Mouse (Mus musculus): ENCODE measurements around the gene Hrh1. TPM values are rescaled to one million over a fixed set of nuclear protein-coding genes. Genes with fewer than 3 reads are reported as not detected.

The Hrh1 gene
- polyA plus RNA-seq, 1 experiment from 2014 or later, result 0.07 TPM

DNA sequence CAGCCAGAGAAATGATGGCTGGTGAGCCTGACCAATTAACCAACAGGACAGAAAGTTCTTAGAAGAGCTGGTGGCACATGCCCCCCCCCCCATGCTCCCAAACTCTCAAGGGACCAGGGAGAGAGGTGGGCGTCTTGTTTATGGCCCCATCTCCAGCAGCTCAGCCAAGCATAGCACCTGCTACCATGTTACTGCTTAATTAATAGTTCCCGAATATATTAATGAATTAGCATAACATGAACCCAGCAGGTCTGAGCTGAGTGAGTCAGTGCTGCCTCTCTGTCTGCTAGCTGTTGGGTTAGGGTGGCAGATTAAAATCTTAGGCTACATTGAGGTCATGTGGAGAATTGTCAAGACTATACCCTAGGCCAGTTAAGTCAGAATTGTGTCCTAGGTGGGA lies 62.2 kb downstream of the Hrh1 start:
- no peak overlapping the region for H3K9ac ChIP-seq (ENCODE audit: low read length)
- 0 out of 2 replicates have a peak, but pooled peaks cover 3% of the 10 kb centered on the region for H3K9me3 ChIP-seq (ENCODE audit: control insufficient read depth, low read length)
- DNase-seq (ENCODE audit: low spot score, missing footprints), result no peak
- no peak overlapping the region for H3K4me3 ChIP-seq (ENCODE audit: low read depth, low read length)
- H3K27ac ChIP-seq (ENCODE audit: low read depth, low read length), result no peak overlapping the region
- no peaks in the 10 kb centered on the region for H3K4me1 ChIP-seq (ENCODE audit: control insufficient read depth, insufficient read depth, low read length)
- peak; percentile 33; the same call in 1 of the 2 replicates for ATAC-seq (ENCODE audit: low FRiP score)
- 78% methylated on average over 2 of the region's 2 CpGs for WGBS
- H3K4me2 ChIP-seq, result no peak overlapping the region
- no peaks in the 10 kb centered on the region for H3K27me3 ChIP-seq (ENCODE audit: control insufficient read depth, insufficient read depth, low read length)
- no peaks in the 10 kb centered on the region for H3K36me3 ChIP-seq (ENCODE audit: control insufficient read depth, insufficient read depth, low read length)

DNA sequence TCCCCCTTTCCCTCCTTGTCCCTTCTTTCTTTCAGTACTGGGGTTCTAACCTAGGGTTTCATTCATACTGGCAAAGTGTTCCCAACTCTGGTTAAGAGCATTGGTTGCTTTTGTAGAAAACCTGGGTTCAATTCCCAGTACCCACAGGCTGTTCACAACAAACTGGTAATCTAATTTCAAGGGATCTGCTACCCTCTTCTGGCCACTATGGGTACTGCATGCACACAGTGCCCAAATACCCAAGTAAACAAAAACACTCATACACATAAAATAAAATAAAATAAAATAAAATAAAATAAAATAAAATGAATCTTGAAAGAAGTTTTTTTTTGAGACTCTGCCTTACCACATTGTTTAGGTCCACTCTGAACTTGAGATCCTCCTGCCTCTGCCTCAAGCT lies 63.8 kb downstream of the Hrh1 start:
- no peaks in the 10 kb centered on the region for H3K27me3 ChIP-seq (ENCODE audit: control insufficient read depth, insufficient read depth, low read length)
- no peaks in the 10 kb centered on the region for H3K4me1 ChIP-seq (ENCODE audit: control insufficient read depth, insufficient read depth, low read length)
- no peaks in the 10 kb centered on the region for H3K36me3 ChIP-seq (ENCODE audit: control insufficient read depth, insufficient read depth, low read length)
- 0 out of 2 replicates have a peak, but pooled peaks cover 3% of the 10 kb centered on the region for H3K9me3 ChIP-seq (ENCODE audit: control insufficient read depth, low read length)
- H3K27ac ChIP-seq (ENCODE audit: low read depth, low read length), result no peak overlapping the region
- no peak overlapping the region for H3K4me2 ChIP-seq
- DNase-seq (ENCODE audit: low spot score, missing footprints) (no peak), ATAC-seq (ENCODE audit: low FRiP score) (no peak)
- H3K9ac ChIP-seq (ENCODE audit: low read length), result no peak overlapping the region
- H3K4me3 ChIP-seq (ENCODE audit: low read depth, low read length), result no peak overlapping the region

DNA sequence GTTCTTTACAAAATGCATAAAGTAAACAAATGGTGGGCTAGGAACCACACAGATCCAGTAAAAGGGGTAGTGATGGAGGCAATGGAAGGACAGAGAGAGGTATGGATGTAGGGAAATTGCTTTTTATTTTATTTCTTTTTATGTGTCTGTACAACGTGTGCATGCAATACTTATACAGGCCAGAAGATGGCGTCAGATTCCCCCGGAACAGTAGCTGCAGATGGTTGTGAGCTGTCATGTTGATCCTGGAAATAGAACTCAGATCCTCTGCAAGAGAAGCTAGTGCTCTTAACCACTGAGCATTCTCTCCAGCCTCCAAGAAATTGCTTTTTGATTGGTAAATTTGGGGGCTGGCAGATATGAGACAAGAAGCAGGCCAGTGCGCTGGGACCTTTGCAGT lies 65.0 kb downstream of the Hrh1 start:
- no peaks in the 10 kb centered on the region for H3K27me3 ChIP-seq (ENCODE audit: control insufficient read depth, insufficient read depth, low read length)
- WGBS, result 25% methylated on average over 4 of the region's 4 CpGs
- H3K9me3 ChIP-seq (ENCODE audit: control insufficient read depth, low read length), result 0 out of 2 replicates have a peak, but pooled peaks cover 3% of the 10 kb centered on the region
- no peaks in the 10 kb centered on the region for H3K4me1 ChIP-seq (ENCODE audit: control insufficient read depth, insufficient read depth, low read length)
- no peak overlapping the region for H3K27ac ChIP-seq (ENCODE audit: low read depth, low read length)
- H3K4me2 ChIP-seq, result no peak overlapping the region
- no peak overlapping the region for H3K9ac ChIP-seq (ENCODE audit: low read length)
- no peak overlapping the region for H3K4me3 ChIP-seq (ENCODE audit: low read depth, low read length)
- no peaks in the 10 kb centered on the region for H3K36me3 ChIP-seq (ENCODE audit: control insufficient read depth, insufficient read depth, low read length)
- DNase-seq (ENCODE audit: low spot score, missing footprints) (no peak), ATAC-seq (ENCODE audit: low FRiP score) (no peak)

DNA sequence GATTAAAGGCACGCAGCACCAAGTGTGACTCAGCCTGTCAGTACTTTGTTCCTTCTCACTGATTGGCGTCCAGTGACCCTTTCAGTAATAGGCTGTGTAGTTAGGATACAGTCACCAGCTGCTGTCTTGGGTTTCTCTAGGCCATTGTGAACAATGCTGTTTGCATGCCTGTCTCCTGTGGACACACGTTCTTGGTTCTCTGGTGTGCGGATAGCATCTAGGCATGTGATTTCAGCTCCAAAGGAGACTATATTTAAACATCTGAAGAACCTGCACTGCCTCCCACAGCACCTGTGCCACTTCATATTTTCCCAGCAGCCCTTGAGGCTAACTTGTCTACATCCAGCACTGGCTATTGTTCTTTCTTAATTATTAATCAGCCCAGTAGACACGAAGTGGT lies 75.8 kb downstream of the Hrh1 start:
- Histone ChIP-seq H3K36me3 (ENCODE audit: control insufficient read depth, insufficient read depth, low read length) (no peaks in the 10 kb centered on the region), H3K4me1 (ENCODE audit: control insufficient read depth, insufficient read depth, low read length) (no peaks in the 10 kb centered on the region), H3K27ac (ENCODE audit: low read depth, low read length) (no peak overlapping the region), H3K4me2 (no peak overlapping the region), H3K27me3 (ENCODE audit: control insufficient read depth, insufficient read depth, low read length) (no peaks in the 10 kb centered on the region), H3K4me3 (ENCODE audit: low read depth, low read length) (no peak overlapping the region), H3K9me3 (ENCODE audit: control insufficient read depth, low read length) (no peaks in the 10 kb centered on the region), H3K9ac (ENCODE audit: low read length) (no peak overlapping the region)
- ATAC-seq (ENCODE audit: low FRiP score), result no peak
- DNase-seq (ENCODE audit: low spot score, missing footprints), result no peak
- WGBS, result 66% methylated on average over 5 of the region's 5 CpGs

DNA sequence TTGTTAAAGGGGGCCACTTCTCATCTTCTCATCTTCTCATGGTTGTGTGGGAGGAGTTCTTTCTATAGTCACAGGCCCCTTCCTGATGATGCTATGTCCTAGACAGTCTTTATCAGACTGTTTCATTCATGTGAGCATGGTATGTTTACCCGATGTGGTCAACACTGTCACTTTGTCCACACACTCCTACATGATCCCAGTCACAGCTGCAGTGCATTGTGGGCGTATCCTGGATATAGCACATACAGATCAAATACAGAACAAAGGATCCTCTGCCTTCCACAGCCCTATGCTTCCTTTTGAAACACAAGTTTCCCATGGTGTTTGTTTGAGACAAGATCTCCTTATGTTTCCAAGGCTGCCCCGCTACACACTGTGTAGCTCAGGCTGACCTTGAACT lies 76.3 kb downstream of the Hrh1 start:
- ATAC-seq (ENCODE audit: low FRiP score) (no peak), DNase-seq (ENCODE audit: low spot score, missing footprints) (no peak)
- Histone ChIP-seq H3K4me1 (ENCODE audit: control insufficient read depth, insufficient read depth, low read length) (no peaks in the 10 kb centered on the region), H3K9ac (ENCODE audit: low read length) (no peak overlapping the region), H3K36me3 (ENCODE audit: control insufficient read depth, insufficient read depth, low read length) (no peaks in the 10 kb centered on the region), H3K27me3 (ENCODE audit: control insufficient read depth, insufficient read depth, low read length) (no peaks in the 10 kb centered on the region), H3K4me3 (ENCODE audit: low read depth, low read length) (no peak overlapping the region), H3K9me3 (ENCODE audit: control insufficient read depth, low read length) (no peaks in the 10 kb centered on the region), H3K27ac (ENCODE audit: low read depth, low read length) (no peak overlapping the region), H3K4me2 (no peak overlapping the region)
- 92% methylated on average over 3 of the region's 3 CpGs for WGBS

DNA sequence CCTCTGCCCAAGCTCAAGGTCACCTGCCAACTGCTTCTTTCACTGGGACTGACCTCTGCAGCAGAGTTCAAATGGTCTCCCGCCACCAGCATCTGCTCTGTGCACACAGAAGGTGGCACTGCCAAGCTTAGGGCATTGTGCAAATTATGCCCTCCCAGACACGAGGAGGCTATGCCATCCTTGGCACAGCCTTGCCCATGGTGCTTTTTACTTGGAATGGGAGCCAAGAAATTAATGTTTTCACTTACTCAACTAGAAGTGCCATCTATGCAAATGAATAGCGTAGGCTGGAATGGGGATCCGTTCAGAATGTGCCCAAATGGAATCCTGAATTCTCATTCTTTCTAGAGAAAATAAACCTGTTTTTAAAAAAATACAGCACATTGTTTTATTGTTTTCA lies 77.2 kb downstream of the Hrh1 start:
- H3K27me3 ChIP-seq (ENCODE audit: control insufficient read depth, insufficient read depth, low read length), result no peaks in the 10 kb centered on the region
- DNase-seq (ENCODE audit: low spot score, missing footprints) (no peak), ATAC-seq (ENCODE audit: low FRiP score) (no peak)
- WGBS, result 87% methylated on average over 4 of the region's 4 CpGs
- H3K27ac ChIP-seq (ENCODE audit: low read depth, low read length), result no peak overlapping the region
- no peaks in the 10 kb centered on the region for H3K36me3 ChIP-seq (ENCODE audit: control insufficient read depth, insufficient read depth, low read length)
- no peaks in the 10 kb centered on the region for H3K9me3 ChIP-seq (ENCODE audit: control insufficient read depth, low read length)
- H3K4me3 ChIP-seq (ENCODE audit: low read depth, low read length), result no peak overlapping the region
- H3K4me2 ChIP-seq, result no peak overlapping the region
- H3K9ac ChIP-seq (ENCODE audit: low read length), result no peak overlapping the region
- no peaks in the 10 kb centered on the region for H3K4me1 ChIP-seq (ENCODE audit: control insufficient read depth, insufficient read depth, low read length)

DNA sequence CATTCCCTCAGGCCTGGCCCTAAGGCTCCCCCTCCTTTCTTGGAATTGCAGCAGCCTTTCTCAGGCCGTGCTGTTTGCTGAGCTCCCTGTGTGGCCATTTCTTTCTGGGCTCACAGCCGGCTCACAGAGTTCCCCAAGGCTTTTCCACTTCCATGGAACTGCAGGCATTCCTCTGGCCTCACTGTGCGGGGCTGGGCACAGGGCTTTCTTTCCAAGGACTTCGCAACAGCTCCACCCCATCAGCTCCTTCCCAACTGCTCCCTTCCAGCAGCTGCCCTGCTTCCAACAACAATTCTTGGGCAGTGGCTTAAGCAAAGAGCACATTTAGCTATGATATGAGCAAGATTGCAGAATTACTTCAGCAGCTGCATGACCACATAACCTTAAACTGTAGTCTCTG lies 81.0 kb downstream of the Hrh1 start:
- Histone ChIP-seq H3K27ac (ENCODE audit: low read depth, low read length) (no peak overlapping the region), H3K27me3 (ENCODE audit: control insufficient read depth, insufficient read depth, low read length) (no peaks in the 10 kb centered on the region), H3K4me3 (ENCODE audit: low read depth, low read length) (no peak overlapping the region), H3K9me3 (ENCODE audit: control insufficient read depth, low read length) (no peaks in the 10 kb centered on the region), H3K36me3 (ENCODE audit: control insufficient read depth, insufficient read depth, low read length) (no peaks in the 10 kb centered on the region), H3K4me1 (ENCODE audit: control insufficient read depth, insufficient read depth, low read length) (no peaks in the 10 kb centered on the region), H3K4me2 (no peak overlapping the region), H3K9ac (ENCODE audit: low read length) (no peak overlapping the region)
- ATAC-seq (ENCODE audit: low FRiP score) (no peak), DNase-seq (ENCODE audit: low spot score, missing footprints) (no peak)
- 19% methylated on average over 4 of the region's 4 CpGs for WGBS

DNA sequence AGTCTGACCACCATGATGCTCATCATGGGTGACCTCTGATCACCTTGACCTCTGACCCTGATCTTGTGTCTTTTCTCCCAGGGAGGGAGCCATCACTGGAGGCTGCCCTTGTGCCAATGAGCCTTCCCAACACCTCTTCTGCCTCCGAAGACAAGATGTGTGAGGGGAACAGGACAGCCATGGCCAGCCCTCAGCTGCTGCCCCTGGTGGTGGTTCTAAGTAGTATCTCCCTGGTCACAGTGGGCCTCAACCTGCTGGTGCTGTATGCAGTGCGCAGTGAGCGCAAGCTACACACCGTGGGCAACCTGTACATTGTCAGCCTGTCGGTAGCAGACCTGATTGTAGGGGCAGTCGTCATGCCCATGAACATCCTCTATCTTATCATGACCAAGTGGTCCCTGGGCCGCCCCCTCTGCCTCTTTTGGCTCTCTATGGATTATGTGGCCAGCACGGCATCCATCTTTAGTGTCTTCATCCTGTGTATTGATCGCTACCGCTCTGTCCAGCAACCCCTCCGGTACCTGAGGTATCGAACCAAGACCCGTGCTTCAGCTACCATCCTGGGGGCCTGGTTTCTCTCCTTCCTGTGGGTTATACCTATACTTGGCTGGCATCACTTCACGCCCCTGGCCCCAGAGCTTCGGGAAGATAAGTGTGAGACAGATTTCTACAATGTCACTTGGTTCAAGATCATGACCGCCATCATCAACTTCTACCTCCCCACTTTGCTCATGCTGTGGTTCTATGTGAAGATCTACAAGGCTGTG lies 82.1 kb downstream of the Hrh1 start:
- H3K27ac ChIP-seq (ENCODE audit: low read depth, low read length), result no peak overlapping the region
- H3K36me3 ChIP-seq (ENCODE audit: control insufficient read depth, insufficient read depth, low read length), result no peaks in the 10 kb centered on the region
- ATAC-seq (ENCODE audit: low FRiP score), result no peak
- no peaks in the 10 kb centered on the region for H3K27me3 ChIP-seq (ENCODE audit: control insufficient read depth, insufficient read depth, low read length)
- no peak overlapping the region for H3K9ac ChIP-seq (ENCODE audit: low read length)
- no peaks in the 10 kb centered on the region for H3K9me3 ChIP-seq (ENCODE audit: control insufficient read depth, low read length)
- no peaks in the 10 kb centered on the region for H3K4me1 ChIP-seq (ENCODE audit: control insufficient read depth, insufficient read depth, low read length)
- 90% methylated on average over 16 of the region's 16 CpGs for WGBS
- no peak overlapping the region for H3K4me3 ChIP-seq (ENCODE audit: low read depth, low read length)
- DNase-seq (ENCODE audit: low spot score, missing footprints), result no peak
- H3K4me2 ChIP-seq, result no peak overlapping the region

DNA sequence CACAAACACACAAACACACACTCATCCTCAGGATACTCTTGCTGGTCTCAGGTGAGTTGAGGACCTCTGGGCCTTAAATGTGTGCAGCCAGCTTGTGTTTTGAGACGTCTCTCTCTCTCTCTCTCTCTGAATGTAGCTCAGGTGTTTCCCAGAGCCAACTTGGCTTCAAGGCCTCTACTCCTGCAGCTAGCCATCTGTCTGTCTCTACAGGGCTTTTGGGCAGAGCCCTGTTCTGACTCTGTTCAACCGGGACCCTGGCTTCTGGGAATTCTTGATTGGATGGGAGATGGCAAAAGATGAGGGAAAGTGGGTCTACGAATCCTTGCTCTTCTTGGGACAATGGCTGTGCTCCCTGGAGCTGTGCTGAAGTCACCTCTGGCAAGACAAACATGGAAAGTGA lies 91.6 kb downstream of the Hrh1 start:
- DNase-seq (ENCODE audit: low spot score, missing footprints) (no peak), ATAC-seq (ENCODE audit: low FRiP score) (no peak)
- Histone ChIP-seq H3K4me2 (no peak overlapping the region), H3K4me3 (ENCODE audit: low read depth, low read length) (no peak overlapping the region), H3K4me1 (ENCODE audit: control insufficient read depth, insufficient read depth, low read length) (no peaks in the 10 kb centered on the region), H3K27me3 (ENCODE audit: control insufficient read depth, insufficient read depth, low read length) (no peaks in the 10 kb centered on the region), H3K36me3 (ENCODE audit: control insufficient read depth, insufficient read depth, low read length) (no peaks in the 10 kb centered on the region), H3K9me3 (ENCODE audit: control insufficient read depth, low read length) (no peaks in the 10 kb centered on the region), H3K27ac (ENCODE audit: low read depth, low read length) (no peak overlapping the region), H3K9ac (ENCODE audit: low read length) (no peak overlapping the region)
- 79% methylated on average over 3 of the region's 3 CpGs for WGBS
